Mouse (Mus musculus) spleen, adult 2 months (tissue): Measurements from ENCODE around the gene Flnb.

ENCODE experiments used
- CTCF ChIP-seq: fragments of 200-500 bp; IDR thresholded peaks from 2 replicates; pipeline ENCODE4 v1.5.1; 2011; ENCODE audit warnings: mild to moderate bottlenecking, inconsistent platforms; ENCODE audit not compliant: insufficient read depth, insufficient read length, insufficient replicate concordance; ENCODE audit errors: extremely low read depth
- POLR2A ChIP-seq: fragments of 200-500 bp; IDR thresholded peaks from 2 replicates; pipeline ENCODE4 v1.6.1; 2011; ENCODE audit warnings: low read depth, low read length, inconsistent platforms

- TF ChIP-seq CTCF, result no peak
- no peak for TF ChIP-seq POLR2A
Observed at GRCm38 (mm10) chr14:7945261-7945660, 127.5 kb downstream of the Flnb start.
